Mouse (Mus musculus): ENCODE results near the gene Ltb4r1. TPM values are rescaled to one million over a fixed set of nuclear protein-coding genes. Genes with fewer than 3 reads are reported as not detected.

The Ltb4r1 gene
- total and polyA plus RNA-seq, 3 experiments, result 0.21 to 0.33 TPM; not detected in 1

GRCm38 (mm10) chr14:55720666-55721065 is 45.1 kb upstream of the Ltb4r1 start:
- Histone ChIP-seq H3K9me3 (replicated peaks; ENCODE audit: low read length) (no peaks in the 10 kb centered on the region), H3K79me2 (replicated peaks; ENCODE audit: control insufficient read depth, extremely low read depth, insufficient read depth, poor library complexity, severe bottlenecking) (no peaks in the 10 kb centered on the region), H3K4me3 (replicated peaks in 1 of 3; ENCODE audit: low read depth in 2 of 3, low read length in 2 of 3, poor library complexity in 1 of 3) (no peak overlapping the region), H3K9ac (ENCODE audit: insufficient read depth, low read depth) (no peak overlapping the region), H3K36me3 (replicated peaks in 1 of 2; ENCODE audit: control insufficient read depth in 1 of 2, insufficient read depth in 1 of 2, low read length in 1 of 2) (peaks cover 35 to 48% of the 10 kb centered on the region in 2 experiments), H3K27ac (ENCODE audit: insufficient read depth, low read depth) (no peak overlapping the region), H3K27me3 (replicated peaks) (peaks cover 4% of the 10 kb centered on the region), H3K4me2 (ENCODE audit: insufficient read depth, low read depth, poor library complexity, severe bottlenecking) (no peak overlapping the region), H3K4me1 (ENCODE audit: control insufficient read depth in 1 of 2, insufficient read depth in 2 of 2) (peaks cover 15 to 40% of the 10 kb centered on the region in 2 experiments)
- DNase-seq (ENCODE audit: extremely low read depth), result no peak
- in situ Hi-C loops (cut with MboI; ENCODE audit: low pct_ligation_motif_present, low pct_unique_long_range_greater_than_20kb, low sequenced_read_pairs), result no loop called here
- dilution Hi-C loops (cut with MboI; ENCODE audit: extremely low pct_ligation_motif_present, extremely low pct_unique_long_range_greater_than_20kb, low sequenced_read_pairs), result no loop called here
- TF ChIP-seq NELFE (IDR thresholded peaks at IDR 0.05; ENCODE audit: low read depth, low read length) (no peak), KAT2A (IDR thresholded peaks at IDR 0.05; ENCODE audit: insufficient replicate concordance, low read length) (no peak)

- Histone ChIP-seq H3K4me3 (replicated peaks in 1 of 3; ENCODE audit: low read depth in 2 of 3, low read length in 2 of 3, poor library complexity in 1 of 3) (peak overlapping the region; percentile 44 to 84 (median 65)), H3K4me2 (ENCODE audit: insufficient read depth, low read depth, poor library complexity, severe bottlenecking) (peak overlapping the region; percentile 58), H3K27ac (ENCODE audit: insufficient read depth, low read depth) (no peak overlapping the region), H3K9ac (ENCODE audit: insufficient read depth, low read depth) (peak overlapping the region; percentile 62; the same call in 1 of the 2 replicates), H3K27me3 (replicated peaks) (peaks cover 4% of the 10 kb centered on the region), H3K4me1 (ENCODE audit: control insufficient read depth in 1 of 2, insufficient read depth in 2 of 2) (peaks cover 15 to 40% of the 10 kb centered on the region in 2 experiments), H3K9me3 (replicated peaks; ENCODE audit: low read length) (no peaks in the 10 kb centered on the region), H3K79me2 (replicated peaks; ENCODE audit: control insufficient read depth, extremely low read depth, insufficient read depth, poor library complexity, severe bottlenecking) (no peaks in the 10 kb centered on the region), H3K36me3 (replicated peaks in 1 of 2; ENCODE audit: control insufficient read depth in 1 of 2, insufficient read depth in 1 of 2, low read length in 1 of 2) (peaks cover 34 to 46% of the 10 kb centered on the region in 2 experiments)
- no peak for TF ChIP-seq USF2 (conservative IDR thresholded peaks at IDR 0.05; ENCODE audit: low read depth, low read length)
- no peak for TF ChIP-seq MYC (IDR thresholded peaks at IDR 0.05; ENCODE audit: low read depth, low read length)
- no peak for TF ChIP-seq RAD21 (IDR thresholded peaks at IDR 0.05; ENCODE audit: low read depth, low read length)
- TF ChIP-seq ELF1 (IDR thresholded peaks at IDR 0.05; ENCODE audit: low read depth, low read length), result no peak
- TF ChIP-seq MXI1 (IDR thresholded peaks at IDR 0.05; ENCODE audit: low read depth, low read length), result no peak
- TF ChIP-seq POLR2AphosphoS2 (IDR thresholded peaks at IDR 0.05; ENCODE audit: low read depth, low read length), result no peak
- TF ChIP-seq POLR2A (IDR thresholded peaks at IDR 0.05; ENCODE audit: low read depth, low read length), result no peak
- no peak for TF ChIP-seq BHLHE40 (IDR thresholded peaks at IDR 0.05; ENCODE audit: low read depth, low read length)
- no peak for TF ChIP-seq SIN3A (IDR thresholded peaks at IDR 0.05; ENCODE audit: low read length)
- no peak for TF ChIP-seq MAZ (IDR thresholded peaks at IDR 0.05; ENCODE audit: low read depth, low read length)
- no peak for TF ChIP-seq ETS1 (conservative IDR thresholded peaks at IDR 0.05; ENCODE audit: low read depth, low read length)
- no peak for TF ChIP-seq HCFC1 (IDR thresholded peaks at IDR 0.05; ENCODE audit: low read depth, low read length)
- TF ChIP-seq ZNF384 (IDR thresholded peaks at IDR 0.05; ENCODE audit: low read depth, low read length), result no peak
- no peak for TF ChIP-seq NRF1 (IDR thresholded peaks at IDR 0.05; ENCODE audit: low read depth, low read length)
- DNase-seq (ENCODE audit: extremely low read depth), result no peak
- in situ Hi-C loops (cut with MboI; ENCODE audit: low pct_ligation_motif_present, low pct_unique_long_range_greater_than_20kb, low sequenced_read_pairs), result no loop called here
- dilution Hi-C loops (cut with MboI; ENCODE audit: extremely low pct_ligation_motif_present, extremely low pct_unique_long_range_greater_than_20kb, low sequenced_read_pairs), result no loop called here
These were observed 44.7 kb upstream of the Ltb4r1 start for GRCm38 (mm10) chr14:55721076-55721475.

Measured in CH12.LX (cell line).